ENCODE assay signal across 9 mouse cellular contexts in the genomic region with DNA sequence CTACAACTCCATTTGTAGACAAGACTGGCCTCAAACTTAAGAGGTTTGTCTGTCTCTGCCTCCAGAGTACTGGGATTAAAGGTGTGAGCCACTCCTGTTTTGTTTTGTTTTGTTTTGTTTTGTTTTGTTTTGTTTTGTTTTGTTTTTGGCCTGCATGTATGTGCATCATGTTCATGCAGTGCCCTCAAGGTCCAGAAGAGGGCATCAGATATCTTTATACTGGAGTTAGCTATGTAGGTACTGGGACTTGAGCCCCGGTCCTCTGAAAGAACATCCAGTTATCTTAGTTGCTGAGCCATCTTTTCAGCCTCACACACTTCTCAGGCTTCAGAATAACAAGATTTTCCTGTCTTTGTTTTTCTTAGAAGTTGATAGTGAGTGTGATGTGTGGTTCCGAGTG. TPM values are rescaled to one million over a fixed set of nuclear protein-coding genes. Genes with fewer than 3 reads are reported as not detected.
DNase-seq lines count a peak whose midpoint lies in the region; TF ChIP-seq lines count a peak whose summit lies in the region.
"Had no signal": no experiment of that assay in that cellular context is flagged by ENCODE, and none has a peak within 500 bp of the region (broad histone marks: within the 10 kb centered on the region; RNA-seq: fewer than 3 reads in every experiment).

No protein-coding gene starts in this region.

- TF ChIP-seq CTCF in brain, embryonic 14.5 days (IDR thresholded peaks at IDR 0.05; ENCODE audit: borderline replicate concordance, extremely low read depth, insufficient read depth, insufficient read length), result no peak

- no peak for TF ChIP-seq POLR2A in brain, embryonic 14.5 days (IDR thresholded peaks at IDR 0.05; ENCODE audit: borderline replicate concordance, extremely low read depth, insufficient read depth, insufficient read length, poor library complexity, severe bottlenecking)

- DNase-seq in kidney, adult 9 months, result peak; percentile 18
- no peak for DNase-seq in kidney, postnatal 14 days
- peak; percentile 7 for DNase-seq in thymus, postnatal 0 days (ENCODE audit: low spot score)
- DNase-seq in thymus, postnatal 10 days (ENCODE audit: low spot score in 2 of 2), result no peak
- peak; percentile 2 for DNase-seq in brain, embryonic 14.5 days (ENCODE audit: low read depth)
- DNase-seq in thymus, postnatal 25 days, result peak; percentile 13
- DNase-seq in natural killer cell, adult 2 months (ENCODE audit: low spot score in 2 of 2), result no peak
- DNase-seq in c-Kit-positive CD71-positive TER-119-positive erythroid progenitor cells, embryonic 14.5 days (ENCODE audit: low spot score), result no peak
- DNase-seq: cerebellum, adult 9-10 months had no signal

RNA-seq across cellular contexts. Expression of gene Brox, which starts 18.7 kb away (rescaled TPM):
- 55.3 and 63.5 TPM in 2 replicates for polyA plus RNA-seq in thymus, postnatal 0 days (2015; fragmentation: Nextera tagmentation; extraction: Ambion mirVana)
- polyA plus RNA-seq in brain, embryonic 14.5 days (2012; rRNA removed), result 75.5 and 82.1 TPM in 2 replicates

RNA-seq across cellular contexts. Expression of gene Aida, which starts 19.4 kb away (rescaled TPM):
- 28.2 and 29.7 TPM in 2 replicates for polyA plus RNA-seq in thymus, postnatal 0 days (2015; fragmentation: Nextera tagmentation; extraction: Ambion mirVana)
- 80.7 and 82.0 TPM in 2 replicates for polyA plus RNA-seq in brain, embryonic 14.5 days (2012; rRNA removed)

RNA-seq across cellular contexts. Expression of gene Mia3, which starts 53.6 kb away (rescaled TPM):
- polyA plus RNA-seq in thymus, postnatal 0 days (2015; fragmentation: Nextera tagmentation; extraction: Ambion mirVana), result 69.8 and 81.6 TPM in 2 replicates
- 89.1 and 98.2 TPM in 2 replicates for polyA plus RNA-seq in brain, embryonic 14.5 days (2012; rRNA removed)

Comparison
In these comparisons a context has a peak if more than half of its experiments do, and no peak if none do; other contexts are left out.
1. DNase-seq: peak in kidney, adult 9 months (single experiment), thymus, postnatal 0 days (single experiment), brain, embryonic 14.5 days (single experiment) and thymus, postnatal 25 days (single experiment); none in kidney, postnatal 14 days (single experiment), thymus, postnatal 10 days (0 of 2), natural killer cell, adult 2 months (0 of 2) and c-Kit-positive CD71-positive TER-119-positive erythroid progenitor cells, embryonic 14.5 days (single experiment).